Mouse (Mus musculus): Measurements from ENCODE around the gene Prdm12. TPM values are rescaled to one million over a fixed set of nuclear protein-coding genes. Genes with fewer than 3 reads are reported as not detected.
A peak's percentile ranks its signal among the peaks of the same experiment; 100 is the strongest.

Prdm12 gene
- polyA plus RNA-seq, 1 experiment from 2014 or later, result not detected

GRCm38 (mm10) chr2:31619208-31619607 lies 20.6 kb upstream of the Prdm12 start:
- Histone ChIP-seq H3K9ac (ENCODE audit: low read depth, low read length) (no peak overlapping the region), H3K36me3 (ENCODE audit: control insufficient read depth, insufficient read depth, low read length) (peaks cover 30% of the 10 kb centered on the region), H3K9me3 (ENCODE audit: control insufficient read depth, low read length) (no peaks in the 10 kb centered on the region), H3K4me1 (ENCODE audit: control insufficient read depth, insufficient read depth, low read length) (no peaks in the 10 kb centered on the region), H3K27me3 (ENCODE audit: control insufficient read depth, insufficient read depth, low read length) (no peaks in the 10 kb centered on the region), H3K4me2 (replicated peaks; ENCODE audit: low read depth, low read length) (no peak overlapping the region), H3K4me3 (ENCODE audit: low read length) (no peak overlapping the region), H3K27ac (ENCODE audit: low read depth, low read length) (no peak overlapping the region)
- 91% methylated on average over 6 of the region's 6 CpGs for WGBS
- no peak for ATAC-seq (ENCODE audit: low FRiP score, low TSS enrichment)

- 64% methylated on average over 3 of the region's 3 CpGs for WGBS
- no peak for ATAC-seq (ENCODE audit: low FRiP score, low TSS enrichment)
- peaks cover 17% of the 10 kb centered on the region for H3K4me1 ChIP-seq (ENCODE audit: control insufficient read depth, insufficient read depth, low read length)
- H3K4me3 ChIP-seq (ENCODE audit: low read length), result no peak overlapping the region
- no peak overlapping the region for H3K4me2 ChIP-seq (replicated peaks; ENCODE audit: low read depth, low read length)
- no peak overlapping the region for H3K27ac ChIP-seq (ENCODE audit: low read depth, low read length)
- no peaks in the 10 kb centered on the region for H3K9me3 ChIP-seq (ENCODE audit: control insufficient read depth, low read length)
- no peaks in the 10 kb centered on the region for H3K36me3 ChIP-seq (ENCODE audit: control insufficient read depth, insufficient read depth, low read length)
- no peak overlapping the region for H3K9ac ChIP-seq (ENCODE audit: low read depth, low read length)
- peaks cover 70% of the 10 kb centered on the region for H3K27me3 ChIP-seq (ENCODE audit: control insufficient read depth, insufficient read depth, low read length)
Observed at GRCm38 (mm10) chr2:31633531-31633930, 6.3 kb upstream of the Prdm12 start.

GRCm38 (mm10) chr2:31635281-31636137 lies 4.3 kb upstream of the Prdm12 start:
- under 1% methylated on average over 51 of the region's 52 CpGs for WGBS

GRCm38 (mm10) chr2:31636138-31636741 lies 3.6 kb upstream of the Prdm12 start:
- WGBS, result under 1% methylated on average over 47 of the region's 48 CpGs
- no peaks in the 10 kb centered on the region for H3K9me3 ChIP-seq (ENCODE audit: control insufficient read depth, low read length)
- H3K36me3 ChIP-seq (ENCODE audit: control insufficient read depth, insufficient read depth, low read length), result no peaks in the 10 kb centered on the region
- H3K4me2 ChIP-seq (replicated peaks; ENCODE audit: low read depth, low read length), result peak overlapping the region; percentile 32; the same call in 1 of the 2 replicates
- H3K27me3 ChIP-seq (ENCODE audit: control insufficient read depth, insufficient read depth, low read length), result peaks cover 97% of the 10 kb centered on the region
- no peak for ATAC-seq (ENCODE audit: low FRiP score, low TSS enrichment)
- no peak overlapping the region for H3K9ac ChIP-seq (ENCODE audit: low read depth, low read length)
- H3K4me3 ChIP-seq (ENCODE audit: low read length), result peak overlapping the region; percentile 24
- no peak overlapping the region for H3K27ac ChIP-seq (ENCODE audit: low read depth, low read length)
- peaks cover 20% of the 10 kb centered on the region for H3K4me1 ChIP-seq (ENCODE audit: control insufficient read depth, insufficient read depth, low read length)

More at GRCm38 (mm10) chr2:31635281-31636137, 4.3 kb upstream of the Prdm12 start:
- Histone ChIP-seq H3K27me3 (ENCODE audit: control insufficient read depth, insufficient read depth, low read length) (peaks cover 90% of the 10 kb centered on the region), H3K4me3 (ENCODE audit: low read length) (peak overlapping the region; percentile 24), H3K36me3 (ENCODE audit: control insufficient read depth, insufficient read depth, low read length) (no peaks in the 10 kb centered on the region), H3K27ac (ENCODE audit: low read depth, low read length) (no peak overlapping the region), H3K9ac (ENCODE audit: low read depth, low read length) (no peak overlapping the region; the same call in 1 of the 2 replicates), H3K9me3 (ENCODE audit: control insufficient read depth, low read length) (no peaks in the 10 kb centered on the region), H3K4me2 (replicated peaks; ENCODE audit: low read depth, low read length) (peak overlapping the region; percentile 32), H3K4me1 (ENCODE audit: control insufficient read depth, insufficient read depth, low read length) (peaks cover 17% of the 10 kb centered on the region)
- no peak for ATAC-seq (ENCODE audit: low FRiP score, low TSS enrichment)

GRCm38 (mm10) chr2:31636742-31637141 lies 3.1 kb upstream of the Prdm12 start:
- Histone ChIP-seq H3K4me2 (replicated peaks; ENCODE audit: low read depth, low read length) (peak overlapping the region; percentile 32; the same call in 1 of the 2 replicates), H3K36me3 (ENCODE audit: control insufficient read depth, insufficient read depth, low read length) (no peaks in the 10 kb centered on the region), H3K27me3 (ENCODE audit: control insufficient read depth, insufficient read depth, low read length) (peaks cover 98% of the 10 kb centered on the region), H3K4me3 (ENCODE audit: low read length) (peak overlapping the region; percentile 24), H3K27ac (ENCODE audit: low read depth, low read length) (no peak overlapping the region), H3K9me3 (ENCODE audit: control insufficient read depth, low read length) (no peaks in the 10 kb centered on the region), H3K4me1 (ENCODE audit: control insufficient read depth, insufficient read depth, low read length) (peaks cover 20% of the 10 kb centered on the region), H3K9ac (ENCODE audit: low read depth, low read length) (no peak overlapping the region)
- ATAC-seq (ENCODE audit: low FRiP score, low TSS enrichment), result no peak
- 0% methylated on average over 35 of the region's 35 CpGs for WGBS

- H3K4me2 ChIP-seq (replicated peaks; ENCODE audit: low read depth, low read length), result no peak overlapping the region; the same call in 1 of the 2 replicates
- no peaks in the 10 kb centered on the region for H3K36me3 ChIP-seq (ENCODE audit: control insufficient read depth, insufficient read depth, low read length)
- peaks cover 20% of the 10 kb centered on the region for H3K4me1 ChIP-seq (ENCODE audit: control insufficient read depth, insufficient read depth, low read length)
- H3K27me3 ChIP-seq (ENCODE audit: control insufficient read depth, insufficient read depth, low read length), result peaks cover 98% of the 10 kb centered on the region
- 0 out of 2 replicates have a peak overlapping the region, but pooled peaks have one; percentile 24 for H3K4me3 ChIP-seq (ENCODE audit: low read length)
- H3K27ac ChIP-seq (ENCODE audit: low read depth, low read length), result no peak overlapping the region
- 2% methylated on average over 12 of the region's 12 CpGs for WGBS
- ATAC-seq (ENCODE audit: low FRiP score, low TSS enrichment), result no peak
- H3K9me3 ChIP-seq (ENCODE audit: control insufficient read depth, low read length), result no peaks in the 10 kb centered on the region
- no peak overlapping the region for H3K9ac ChIP-seq (ENCODE audit: low read depth, low read length)
Observed at GRCm38 (mm10) chr2:31637311-31637710, 2.5 kb upstream of the Prdm12 start.

GRCm38 (mm10) chr2:31637807-31638206 lies 2.0 kb upstream of the Prdm12 start:
- WGBS, result under 1% methylated on average over 22 of the region's 22 CpGs
- Histone ChIP-seq H3K4me1 (ENCODE audit: control insufficient read depth, insufficient read depth, low read length) (peaks cover 20% of the 10 kb centered on the region), H3K9ac (ENCODE audit: low read depth, low read length) (no peak overlapping the region), H3K9me3 (ENCODE audit: control insufficient read depth, low read length) (no peaks in the 10 kb centered on the region), H3K27me3 (ENCODE audit: control insufficient read depth, insufficient read depth, low read length) (peaks cover 98% of the 10 kb centered on the region), H3K4me2 (replicated peaks; ENCODE audit: low read depth, low read length) (no peak overlapping the region; the same call in 1 of the 2 replicates), H3K27ac (ENCODE audit: low read depth, low read length) (no peak overlapping the region), H3K36me3 (ENCODE audit: control insufficient read depth, insufficient read depth, low read length) (no peaks in the 10 kb centered on the region), H3K4me3 (ENCODE audit: low read length) (no peak overlapping the region)
- no peak for ATAC-seq (ENCODE audit: low FRiP score, low TSS enrichment)

- H3K9me3 ChIP-seq (ENCODE audit: control insufficient read depth, low read length), result no peaks in the 10 kb centered on the region
- H3K9ac ChIP-seq (ENCODE audit: low read depth, low read length), result no peak overlapping the region
- no peak overlapping the region for H3K4me2 ChIP-seq (replicated peaks; ENCODE audit: low read depth, low read length)
- no peak for ATAC-seq (ENCODE audit: low FRiP score, low TSS enrichment)
- no peak overlapping the region; the same call in 1 of the 2 replicates for H3K4me3 ChIP-seq (ENCODE audit: low read length)
- H3K4me1 ChIP-seq (ENCODE audit: control insufficient read depth, insufficient read depth, low read length), result peaks cover 20% of the 10 kb centered on the region
- no peak overlapping the region for H3K27ac ChIP-seq (ENCODE audit: low read depth, low read length)
- under 1% methylated on average over 30 of the region's 34 CpGs for WGBS
- H3K36me3 ChIP-seq (ENCODE audit: control insufficient read depth, insufficient read depth, low read length), result no peaks in the 10 kb centered on the region
- H3K27me3 ChIP-seq (ENCODE audit: control insufficient read depth, insufficient read depth, low read length), result peaks cover 98% of the 10 kb centered on the region
Observed at GRCm38 (mm10) chr2:31638581-31639465, 1.0 kb upstream of the Prdm12 start.
